Mouse (Mus musculus): ENCODE measurements around the gene Numbl.

The Numbl gene

DNA sequence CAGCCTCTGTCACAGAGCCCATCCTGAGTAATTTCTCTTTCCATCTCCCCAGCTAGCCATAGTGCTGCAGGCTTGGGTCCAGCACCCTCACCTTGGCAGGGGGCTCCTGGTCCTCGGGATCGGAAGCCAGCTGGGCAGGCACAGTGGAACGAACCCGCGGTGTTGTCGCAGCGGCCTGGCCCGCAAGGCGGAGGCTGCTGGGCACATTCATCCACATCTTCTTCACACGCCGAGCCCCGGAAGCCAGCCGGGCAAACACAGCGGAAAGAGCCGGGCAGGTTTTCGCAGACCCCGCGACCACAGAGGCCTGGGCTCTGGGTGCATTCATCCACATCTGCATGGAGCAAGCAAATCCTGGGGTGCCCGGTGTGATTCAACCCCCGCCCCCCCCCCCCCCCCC, 66.7 kb downstream of the Numbl start:
- DNase-seq (ENCODE audit: low spot score) = no peak

DNA sequence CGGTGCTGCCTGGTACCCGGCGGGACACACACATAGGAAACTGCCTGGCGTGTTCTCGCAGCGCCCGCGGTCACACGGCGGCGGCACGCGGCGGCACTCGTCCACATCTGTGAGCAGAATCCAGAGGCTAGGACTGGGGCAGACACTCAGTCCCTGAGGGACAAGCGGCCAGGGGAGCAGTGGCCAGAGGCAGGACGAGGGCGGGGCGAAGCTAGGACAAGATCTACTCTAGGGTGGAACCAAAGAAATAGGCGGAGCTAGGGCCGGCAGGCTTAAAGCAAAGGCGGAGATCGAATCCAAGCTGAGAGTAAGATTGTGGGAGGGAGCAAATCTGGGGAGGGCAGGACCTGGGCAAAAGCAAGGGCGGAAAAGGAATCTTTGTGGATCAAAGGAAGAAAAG, 67.5 kb downstream of the Numbl start:
- peak; percentile 55 for DNase-seq (ENCODE audit: low spot score)

DNA sequence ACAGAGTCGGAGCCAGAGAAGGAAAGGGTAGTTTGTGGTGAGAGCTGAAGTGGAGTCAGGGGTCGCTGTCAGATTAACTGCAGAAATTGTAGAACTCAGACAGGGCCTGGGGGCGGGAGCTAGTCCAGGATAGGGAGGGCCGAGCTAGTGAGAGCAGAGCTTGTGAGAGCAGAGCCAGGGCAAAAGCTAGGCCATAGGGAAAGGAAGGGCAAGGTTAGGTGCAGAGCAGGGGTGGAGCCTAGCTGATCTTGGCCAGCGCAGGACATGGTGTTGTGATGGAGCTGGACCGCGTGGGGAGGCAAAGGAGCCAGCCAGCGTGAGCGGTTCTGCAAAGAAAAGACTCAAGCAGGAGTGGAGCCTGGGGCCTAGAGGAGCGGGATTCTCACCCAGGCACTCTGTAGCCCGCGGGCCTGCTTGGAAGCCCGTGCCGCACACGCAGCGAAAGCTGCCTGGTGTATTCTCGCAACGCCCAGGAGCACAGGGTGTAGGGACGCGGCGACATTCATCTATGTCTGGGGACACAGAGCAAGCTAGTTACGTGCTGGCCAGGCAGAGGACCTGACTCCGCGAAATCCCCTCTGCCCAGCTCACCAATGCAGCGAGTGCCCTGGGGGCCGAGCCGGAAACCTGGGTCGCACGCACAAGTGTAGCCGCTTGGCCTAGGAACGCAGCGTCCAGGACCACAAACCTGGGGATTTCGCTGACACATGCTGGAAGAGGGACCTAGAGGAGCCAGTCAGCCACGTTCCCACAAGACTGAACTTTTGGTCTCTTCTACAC, 68.1 kb downstream of the Numbl start:
- DNase-seq (ENCODE audit: low spot score) = no peak

DNA sequence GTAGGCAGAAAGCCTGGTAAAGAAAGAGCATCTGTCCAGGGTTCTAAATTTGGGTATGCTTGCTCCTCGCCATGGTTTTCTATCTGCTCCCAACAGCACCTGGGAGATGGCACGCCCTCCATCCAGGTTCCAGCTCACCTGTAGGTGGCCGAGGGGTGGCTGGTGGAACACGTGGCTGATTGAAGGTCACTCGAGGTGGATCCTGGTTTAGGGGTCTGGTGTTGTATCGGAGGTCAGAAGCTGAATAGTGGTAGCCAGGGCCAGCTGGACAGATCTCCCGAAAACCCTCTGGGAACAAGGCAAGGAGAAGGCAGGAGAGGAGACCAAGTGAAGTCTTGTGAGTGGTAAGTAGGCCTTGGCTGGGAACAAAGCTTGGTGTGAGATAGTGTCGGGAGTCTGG, 69.3 kb downstream of the Numbl start:
- DNase-seq (ENCODE audit: low spot score) = no peak

DNA sequence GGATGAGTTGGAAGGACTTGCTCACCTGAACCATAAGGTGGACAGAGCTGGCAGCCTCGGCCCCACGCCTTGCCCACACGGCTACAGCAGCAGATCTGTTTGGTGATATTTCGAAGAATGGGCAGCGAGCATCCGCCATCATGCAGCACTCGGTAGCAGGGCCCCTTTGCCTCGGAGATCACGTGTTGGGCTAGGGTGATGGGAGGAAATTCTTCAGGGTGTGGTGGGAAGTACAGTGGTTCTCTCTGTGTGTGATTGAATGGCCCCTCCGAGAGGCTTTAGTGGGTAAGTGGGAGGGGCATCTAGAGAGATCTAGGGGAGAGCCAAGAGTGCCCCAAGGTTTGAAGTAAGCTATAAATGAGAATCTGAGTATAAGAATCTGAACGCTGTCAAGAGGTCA, 69.9 kb downstream of the Numbl start:
- DNase-seq (ENCODE audit: low spot score) = no peak

DNA sequence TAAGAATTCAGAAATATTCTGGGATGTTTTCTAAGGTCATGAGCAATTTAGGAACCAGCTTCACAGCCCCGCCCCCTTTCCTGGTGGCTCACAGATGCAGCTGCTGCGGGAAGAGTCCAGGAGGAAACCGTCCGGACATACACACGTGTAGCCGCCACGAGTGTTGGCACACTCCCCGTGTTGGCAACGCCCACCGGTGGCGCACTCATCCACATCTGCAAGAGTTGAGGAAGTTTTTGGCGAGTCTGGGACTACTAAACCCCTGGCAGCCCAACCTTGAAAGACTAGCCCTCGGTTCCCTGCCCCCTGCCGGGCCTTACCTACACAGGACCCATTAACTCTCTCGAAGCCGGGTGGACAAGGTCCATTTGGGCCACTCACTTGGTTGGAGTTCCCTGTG, 70.4 kb downstream of the Numbl start:
- no peak for DNase-seq (ENCODE audit: low spot score)

DNA sequence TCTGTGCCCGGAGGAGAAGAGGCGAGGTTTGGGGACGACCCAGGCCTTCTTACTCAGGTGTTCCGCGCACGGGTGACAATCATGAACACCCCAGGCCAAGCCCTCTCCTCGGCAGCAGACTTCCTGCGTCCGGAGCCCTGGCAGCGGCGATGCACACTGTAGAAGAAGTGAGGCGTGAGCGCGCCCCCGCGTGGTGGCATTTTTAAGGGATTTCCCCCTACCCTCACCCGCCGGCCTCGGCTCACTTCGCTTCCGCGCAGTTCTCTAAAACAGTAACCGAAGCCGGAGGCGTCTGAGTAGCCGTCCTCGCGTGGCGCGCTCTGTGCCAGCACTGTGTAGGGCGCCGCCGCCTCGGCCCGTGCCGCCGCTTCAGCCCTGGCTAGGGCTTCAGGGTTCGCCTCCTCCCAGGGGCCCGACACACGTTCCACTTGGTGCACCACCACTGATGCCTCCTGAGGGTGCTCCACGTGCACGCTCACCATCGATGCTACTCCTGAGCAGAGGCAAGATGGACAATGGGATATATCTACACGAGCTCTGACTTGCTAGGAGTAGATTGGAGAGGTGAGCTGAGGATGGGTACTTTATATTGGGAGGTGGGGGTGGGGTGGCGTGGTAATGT, 71.2 kb downstream of the Numbl start:
- DNase-seq (ENCODE audit: low spot score) = peak; percentile 88

DNA sequence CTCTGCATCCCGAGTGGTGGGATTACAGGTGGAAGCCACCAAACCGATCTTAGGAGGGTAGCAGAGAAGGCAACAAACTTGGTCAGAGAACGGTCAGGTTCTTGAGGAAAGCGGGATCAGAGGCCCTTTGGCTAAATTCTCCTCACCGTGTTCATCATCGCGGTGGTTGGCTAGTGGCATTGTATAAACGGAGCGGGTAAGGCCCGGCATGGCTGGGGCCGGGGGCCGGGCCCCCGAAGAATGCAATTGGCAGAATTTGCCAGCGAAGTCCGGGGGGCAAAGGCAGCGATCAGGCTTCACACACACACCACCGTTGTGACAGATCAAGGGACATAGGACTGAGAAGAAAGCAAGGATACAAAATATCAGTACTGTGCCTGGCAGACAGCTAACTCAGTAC, 71.7 kb downstream of the Numbl start:
- no peak for DNase-seq (ENCODE audit: low spot score)

DNA sequence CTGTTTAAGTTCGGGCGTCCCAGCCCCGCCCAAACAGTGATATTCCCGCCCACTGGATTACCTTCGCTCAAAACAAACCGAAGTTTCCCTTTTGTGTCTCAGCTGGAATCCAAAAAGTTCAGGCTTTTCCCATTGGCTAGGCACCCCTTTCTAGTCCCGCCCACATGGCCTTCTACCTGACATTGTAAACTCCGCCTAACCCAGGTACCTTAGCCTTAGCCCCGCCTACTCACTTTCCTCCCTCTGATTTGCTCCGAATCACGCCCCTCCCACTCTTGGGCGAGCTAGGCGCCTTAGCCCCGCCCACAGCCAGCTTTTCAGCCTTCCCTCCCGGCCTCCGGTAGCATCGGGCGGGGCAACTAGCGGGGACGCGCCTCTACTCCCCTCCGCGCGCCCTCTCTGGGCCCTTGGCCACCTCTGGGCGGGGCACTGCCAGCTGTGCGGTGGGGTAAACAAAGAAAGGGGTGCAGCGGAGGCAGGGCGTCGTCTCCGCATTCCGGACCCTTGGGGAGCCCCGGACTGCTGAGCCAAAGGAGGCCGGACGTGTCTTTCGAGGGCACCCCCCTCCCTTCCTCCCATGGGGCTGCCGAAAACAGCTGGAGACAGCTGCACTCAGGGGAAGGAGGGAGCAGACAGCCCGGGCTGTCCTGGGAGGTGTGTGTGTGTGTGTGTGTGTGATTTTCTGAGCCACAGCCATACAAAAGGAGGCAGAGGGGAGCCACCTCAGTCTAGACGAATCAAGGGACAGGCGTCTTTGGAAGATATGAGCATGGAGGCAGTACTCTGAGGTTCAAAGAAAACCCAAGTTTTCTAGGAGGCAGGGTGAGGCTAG, 72.7 kb downstream of the Numbl start:
- DNase-seq (ENCODE audit: low spot score) = peak; percentile 92

DNA sequence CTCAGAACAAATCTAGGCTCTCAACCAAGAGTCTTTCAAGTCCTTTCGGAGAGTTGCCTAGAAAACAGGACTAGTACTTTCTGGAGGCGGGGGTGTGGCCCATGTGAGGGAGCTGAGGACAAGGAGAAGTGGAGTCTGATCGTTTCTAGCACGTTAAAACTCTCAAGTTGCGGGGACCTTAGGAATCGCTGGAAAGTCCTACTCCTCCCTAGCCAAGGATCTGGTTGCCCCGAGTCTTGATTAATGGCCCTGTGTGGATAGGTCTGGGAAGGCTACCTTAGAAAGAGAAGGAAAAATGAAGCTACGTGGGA, 73.3 kb downstream of the Numbl start:
- DNase-seq (ENCODE audit: low spot score) = no peak
